Mouse (Mus musculus) embryonic facial prominence, embryonic 15.5 days (tissue): Measurements from ENCODE around the gene Gfy. TPM values are rescaled to one million over a fixed set of nuclear protein-coding genes. Genes with fewer than 3 reads are reported as not detected.

ENCODE experiments used
- ATAC-seq: fragments of 200-750 bp; cut with Nextera tagmentation; 2 replicates; pipeline ENCODE4 v1.8.0; 2017; ENCODE audit warnings: low read depth, moderate TSS enrichment; ENCODE audit not compliant: insufficient number of reproducible peaks, low FRiP score, low TSS enrichment
- H3K27ac ChIP-seq: fragments of 300-500 bp; sonication (generic); replicated peaks from 2 replicates; pipeline ENCODE4 v1.5.1; 2015; ENCODE audit warnings: mild to moderate bottlenecking, inconsistent platforms
- H3K27me3 ChIP-seq: fragments of 300-500 bp; sonication (generic); 2 replicates; pipeline ENCODE4 v1.6.1; 2015; ENCODE audit warnings: inconsistent platforms
- H3K36me3 ChIP-seq: fragments of 300-500 bp; sonication (generic); 2 replicates; pipeline ENCODE4 v1.6.1; 2015; ENCODE audit warnings: mild to moderate bottlenecking, inconsistent platforms
- H3K4me1 ChIP-seq: fragments of 300-500 bp; sonication (generic); 2 replicates; pipeline ENCODE4 v1.6.1; 2015; ENCODE audit warnings: inconsistent platforms
- H3K4me2 ChIP-seq: fragments of 300-500 bp; sonication (generic); replicated peaks from 2 replicates; pipeline ENCODE4 v1.6.1; 2015; ENCODE audit warnings: mild to moderate bottlenecking, inconsistent platforms
- H3K4me3 ChIP-seq: fragments of 300-500 bp; sonication (generic); replicated peaks from 2 replicates; pipeline ENCODE4 v1.5.1; 2015; ENCODE audit warnings: mild to moderate bottlenecking, inconsistent platforms
- H3K9ac ChIP-seq: fragments of 300-500 bp; sonication (generic); 2 replicates; pipeline ENCODE4 v1.6.1; 2015; ENCODE audit warnings: inconsistent platforms
- H3K9me3 ChIP-seq: fragments of 300-500 bp; sonication (generic); replicated peaks from 2 replicates; pipeline ENCODE4 v1.6.1; 2016; ENCODE audit warnings: inconsistent platforms
- WGBS: fragments of 180-500 bp; shearing (Covaris S2); methylation state at CpG from one replicate; pipeline ENCODE4 v1.1.7; 2015; 5-methylcytosine and 5-hydroxymethylcytosine counted together
- polyA plus RNA-seq: library from polyadenylated mRNA; unstranded; fragments of >200 nt; fragmentation: Nextera tagmentation; extraction: Ambion mirVana; gene quantifications from 2 replicates; pipeline ENCODE4 v1.2.1, GENCODE M21; 2015

The Gfy gene
- polyA plus RNA-seq, 1 experiment from 2014 or later = 13.4 TPM

DNA sequence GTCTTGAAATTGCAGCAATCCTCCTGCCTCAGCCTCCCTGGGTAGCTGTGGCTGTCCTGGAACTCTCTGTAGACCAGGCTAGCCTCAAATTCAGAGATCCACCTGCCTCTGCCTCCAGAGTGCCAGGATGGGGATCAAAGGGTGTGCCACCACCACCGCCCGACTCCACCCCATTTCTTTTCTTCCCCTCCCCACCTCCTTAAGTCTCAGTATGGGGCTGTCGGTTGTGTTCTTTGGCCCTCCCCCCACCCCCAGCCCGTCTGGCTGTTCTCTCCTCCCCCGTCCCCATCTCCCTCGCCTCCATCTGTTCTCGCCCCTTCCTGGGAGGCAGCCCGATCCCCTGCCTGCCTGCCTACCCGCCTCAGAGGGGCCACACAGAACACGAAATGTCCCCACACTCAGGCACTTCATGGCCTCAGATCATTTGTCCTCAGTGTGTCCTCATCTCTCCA lies 12.4 kb downstream of the Gfy start:
- Histone ChIP-seq H3K36me3 (no peaks in the 10 kb centered on the region), H3K9me3 (peaks cover 11% of the 10 kb centered on the region), H3K9ac (no peak overlapping the region), H3K27me3 (peaks cover 90% of the 10 kb centered on the region), H3K4me2 (no peak overlapping the region), H3K4me1 (peaks cover 23% of the 10 kb centered on the region), H3K27ac (no peak overlapping the region), H3K4me3 (no peak overlapping the region)
- 27% methylated on average over 10 of the region's 10 CpGs for WGBS
- no peak for ATAC-seq

DNA sequence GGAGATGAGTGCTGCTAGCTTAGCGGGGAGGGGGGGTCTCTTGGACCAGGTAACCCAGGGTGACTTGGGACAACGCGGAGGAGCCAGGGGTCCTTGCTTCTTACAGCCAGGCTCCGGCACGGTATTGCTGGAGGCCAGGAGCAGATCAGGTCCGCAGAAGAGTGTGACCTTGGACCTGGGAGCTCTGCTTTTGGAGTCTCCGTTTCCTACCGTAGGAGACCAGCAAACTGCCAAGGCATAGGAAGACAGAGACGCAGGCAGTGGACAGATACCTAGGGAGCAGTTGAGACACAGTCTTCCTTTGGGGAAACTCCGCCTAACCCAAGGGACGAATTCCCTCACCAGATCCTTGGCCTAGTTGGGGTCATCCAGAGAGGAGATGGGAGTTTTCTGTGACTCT lies 13.7 kb downstream of the Gfy start:
- H3K36me3 ChIP-seq = 0 out of 2 replicates have a peak, but pooled peaks cover 2% of the 10 kb centered on the region
- H3K27ac ChIP-seq = no peak overlapping the region
- no peak overlapping the region for H3K9ac ChIP-seq
- 41% methylated on average over 11 of the region's 11 CpGs for WGBS
- H3K27me3 ChIP-seq = peaks cover 77% of the 10 kb centered on the region
- H3K9me3 ChIP-seq = peaks cover 11% of the 10 kb centered on the region
- no peak overlapping the region for H3K4me3 ChIP-seq
- no peak overlapping the region for H3K4me2 ChIP-seq
- ATAC-seq = no peak
- H3K4me1 ChIP-seq = peaks cover 28% of the 10 kb centered on the region

GRCm38 (mm10) chr7:45164833-45165232 lies 14.5 kb downstream of the Gfy start:
- H3K27ac ChIP-seq = no peak overlapping the region
- no peak for ATAC-seq
- no peak overlapping the region for H3K4me2 ChIP-seq
- peaks cover 10% of the 10 kb centered on the region; the same call in 1 of the 2 replicates for H3K36me3 ChIP-seq
- WGBS = 62% methylated on average over 5 of the region's 5 CpGs
- H3K4me1 ChIP-seq = peaks cover 28% of the 10 kb centered on the region
- H3K9me3 ChIP-seq = peaks cover 5% of the 10 kb centered on the region
- peaks cover 75% of the 10 kb centered on the region for H3K27me3 ChIP-seq
- no peak overlapping the region for H3K9ac ChIP-seq
- no peak overlapping the region for H3K4me3 ChIP-seq

- H3K36me3 ChIP-seq = peaks cover 18% of the 10 kb centered on the region; the same call in 1 of the 2 replicates
- peaks cover 28% of the 10 kb centered on the region for H3K4me1 ChIP-seq
- H3K27ac ChIP-seq = no peak within 1 kb of the TSS
- peak within 1 kb of the TSS; percentile 47 for H3K4me3 ChIP-seq
- H3K9ac ChIP-seq = 0 out of 2 replicates have a peak within 1 kb of the TSS, but pooled peaks have one; percentile 9
- ATAC-seq = no peak
- no peaks in the 10 kb centered on the region for H3K9me3 ChIP-seq
- peaks cover 66% of the 10 kb centered on the region for H3K27me3 ChIP-seq
- WGBS = 3% methylated on average over 35 of the region's 41 CpGs
- H3K4me2 ChIP-seq = peak within 1 kb of the TSS; percentile 84
Observed at GRCm38 (mm10) chr7:45163735-45164490, 15.5 kb downstream of the Gfy start, which contains the start of gene Slc17a7. Gene Slc17a7 (plus strand): TSS chr7:45163949.

DNA sequence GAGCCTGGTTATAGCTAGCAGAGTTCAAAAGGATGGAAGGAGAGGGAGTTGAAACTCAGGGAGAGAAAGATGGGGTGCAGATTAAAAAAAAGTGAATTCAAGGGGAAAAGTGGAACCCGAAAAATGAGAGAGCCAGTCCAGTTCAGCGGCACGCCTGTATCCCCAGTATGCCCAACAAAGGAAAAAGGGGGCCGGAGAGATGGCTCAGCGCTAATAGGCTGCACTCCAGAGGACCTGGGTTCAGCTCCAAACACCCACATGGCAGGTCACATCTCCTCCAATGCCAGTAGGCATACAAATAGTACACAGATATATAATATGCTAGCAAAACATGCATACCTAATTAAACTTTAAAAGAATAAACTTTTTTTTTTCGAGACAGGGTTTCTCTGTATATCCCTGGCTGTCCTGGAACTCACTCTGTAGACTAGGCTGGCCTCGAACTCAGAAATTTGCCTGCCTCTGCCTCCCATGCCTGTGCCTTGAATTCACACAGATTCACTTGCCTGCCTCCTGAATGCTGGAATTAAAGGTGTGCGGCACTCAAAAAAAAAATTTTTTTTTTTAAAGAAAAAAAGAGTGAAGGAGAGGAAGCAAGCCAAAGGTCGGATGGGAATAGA lies 16.3 kb downstream of the Gfy start:
- WGBS = 73% methylated on average over 9 of the region's 9 CpGs
- Histone ChIP-seq H3K9me3 (no peaks in the 10 kb centered on the region), H3K4me3 (peak overlapping the region; percentile 47; the same call in 1 of the 2 replicates), H3K4me1 (peaks cover 21% of the 10 kb centered on the region), H3K9ac (no peak overlapping the region), H3K36me3 (peaks cover 26% of the 10 kb centered on the region), H3K27me3 (peaks cover 58% of the 10 kb centered on the region), H3K27ac (no peak overlapping the region), H3K4me2 (0 out of 2 replicates have a peak overlapping the region, but pooled peaks have one; percentile 81)
- no peak for ATAC-seq

GRCm38 (mm10) chr7:45162551-45162950 lies 16.8 kb downstream of the Gfy start:
- Histone ChIP-seq H3K36me3 (peaks cover 27% of the 10 kb centered on the region), H3K4me3 (peak overlapping the region; percentile 47), H3K9ac (no peak overlapping the region), H3K4me1 (peaks cover 21% of the 10 kb centered on the region), H3K9me3 (no peaks in the 10 kb centered on the region), H3K27ac (no peak overlapping the region), H3K27me3 (peaks cover 52% of the 10 kb centered on the region), H3K4me2 (peak overlapping the region; percentile 81)
- ATAC-seq = no peak
- 21% methylated on average over 6 of the region's 6 CpGs for WGBS

GRCm38 (mm10) chr7:45161612-45162473 lies 17.5 kb downstream of the Gfy start:
- WGBS = 3% methylated on average over 35 of the region's 35 CpGs
- Histone ChIP-seq H3K36me3 (peaks cover 27% of the 10 kb centered on the region), H3K4me2 (peak overlapping the region; percentile 81), H3K4me1 (peaks cover 21% of the 10 kb centered on the region), H3K9me3 (no peaks in the 10 kb centered on the region), H3K9ac (no peak overlapping the region), H3K4me3 (peak overlapping the region; percentile 47), H3K27me3 (peaks cover 45% of the 10 kb centered on the region), H3K27ac (peak overlapping the region; percentile 55)
- peak; percentile 89 for ATAC-seq

- no peak for ATAC-seq
- peaks cover 21% of the 10 kb centered on the region for H3K4me1 ChIP-seq
- no peaks in the 10 kb centered on the region for H3K9me3 ChIP-seq
- H3K27ac ChIP-seq = no peak overlapping the region
- 91% methylated on average over 3 of the region's 3 CpGs for WGBS
- H3K4me3 ChIP-seq = no peak overlapping the region
- peaks cover 35% of the 10 kb centered on the region for H3K27me3 ChIP-seq
- H3K4me2 ChIP-seq = no peak overlapping the region
- H3K9ac ChIP-seq = no peak overlapping the region
- H3K36me3 ChIP-seq = peaks cover 31% of the 10 kb centered on the region
Observed at GRCm38 (mm10) chr7:45160866-45161265, 18.5 kb downstream of the Gfy start.

- Histone ChIP-seq H3K27me3 (peaks cover 30% of the 10 kb centered on the region), H3K4me1 (peaks cover 24% of the 10 kb centered on the region), H3K9me3 (no peaks in the 10 kb centered on the region), H3K9ac (no peak overlapping the region), H3K27ac (no peak overlapping the region), H3K4me3 (no peak overlapping the region), H3K36me3 (peaks cover 31% of the 10 kb centered on the region), H3K4me2 (no peak overlapping the region)
- WGBS = 91% methylated on average over 6 of the region's 6 CpGs
- ATAC-seq = no peak
Observed at GRCm38 (mm10) chr7:45160316-45160800, 19.0 kb downstream of the Gfy start.

DNA sequence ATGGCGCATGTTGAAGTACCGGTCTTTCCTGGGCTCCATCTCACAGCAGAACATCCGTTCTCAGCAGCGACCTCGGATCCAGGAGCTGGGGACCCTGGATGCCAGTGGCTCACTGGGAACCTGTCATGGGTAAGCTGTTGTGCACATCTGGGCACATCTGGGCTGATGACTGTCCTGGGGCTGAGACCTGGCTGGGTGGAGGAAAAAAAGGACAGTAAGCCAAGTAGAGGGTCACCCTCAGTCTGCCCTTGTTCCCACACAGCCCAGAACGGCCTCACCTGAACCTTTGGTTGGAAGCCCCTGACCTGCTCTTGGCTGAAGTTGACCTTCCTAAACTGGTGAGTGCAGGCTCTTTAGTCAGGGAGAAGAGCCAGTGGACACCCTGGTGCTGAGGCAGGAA lies 20.4 kb downstream of the Gfy start:
- no peaks in the 10 kb centered on the region for H3K9me3 ChIP-seq
- H3K27ac ChIP-seq = no peak overlapping the region
- peaks cover 17% of the 10 kb centered on the region for H3K27me3 ChIP-seq
- 93% methylated on average over 6 of the region's 6 CpGs for WGBS
- H3K4me3 ChIP-seq = no peak overlapping the region
- H3K4me2 ChIP-seq = no peak overlapping the region
- H3K36me3 ChIP-seq = peaks cover 31% of the 10 kb centered on the region
- ATAC-seq = no peak
- H3K9ac ChIP-seq = no peak overlapping the region
- H3K4me1 ChIP-seq = peaks cover 28% of the 10 kb centered on the region
